Mouse (Mus musculus): ENCODE results near the gene Bbs1.

- TF ChIP-seq CTCF (IDR thresholded peaks at IDR 0.05; ENCODE audit: extremely low read depth, insufficient read depth, insufficient read length, insufficient replicate concordance), result no peak
- no peak for TF ChIP-seq POLR2A (IDR thresholded peaks at IDR 0.05; ENCODE audit: low read depth, low read length)
These were observed 50.5 kb downstream of the Bbs1 start for GRCm38 (mm10) chr19:4855951-4856350.

Measured in spleen, adult 2 months (tissue).